Mouse (Mus musculus) layer of hippocampus, adult 9-11 months (tissue): ENCODE data around the gene Gins3.
A peak's percentile ranks its signal among the peaks of the same experiment; 100 is the strongest.
"Not testable (repeated sequence)": the region's sequence is repeated elsewhere in the genome, so short reads cannot be mapped to it uniquely, and the experiment has no call there.

Experiments
- DNase-seq: peaks from one replicate; pipeline ENCODE4 v3.0.0; 2022

Gins3 gene

DNA sequence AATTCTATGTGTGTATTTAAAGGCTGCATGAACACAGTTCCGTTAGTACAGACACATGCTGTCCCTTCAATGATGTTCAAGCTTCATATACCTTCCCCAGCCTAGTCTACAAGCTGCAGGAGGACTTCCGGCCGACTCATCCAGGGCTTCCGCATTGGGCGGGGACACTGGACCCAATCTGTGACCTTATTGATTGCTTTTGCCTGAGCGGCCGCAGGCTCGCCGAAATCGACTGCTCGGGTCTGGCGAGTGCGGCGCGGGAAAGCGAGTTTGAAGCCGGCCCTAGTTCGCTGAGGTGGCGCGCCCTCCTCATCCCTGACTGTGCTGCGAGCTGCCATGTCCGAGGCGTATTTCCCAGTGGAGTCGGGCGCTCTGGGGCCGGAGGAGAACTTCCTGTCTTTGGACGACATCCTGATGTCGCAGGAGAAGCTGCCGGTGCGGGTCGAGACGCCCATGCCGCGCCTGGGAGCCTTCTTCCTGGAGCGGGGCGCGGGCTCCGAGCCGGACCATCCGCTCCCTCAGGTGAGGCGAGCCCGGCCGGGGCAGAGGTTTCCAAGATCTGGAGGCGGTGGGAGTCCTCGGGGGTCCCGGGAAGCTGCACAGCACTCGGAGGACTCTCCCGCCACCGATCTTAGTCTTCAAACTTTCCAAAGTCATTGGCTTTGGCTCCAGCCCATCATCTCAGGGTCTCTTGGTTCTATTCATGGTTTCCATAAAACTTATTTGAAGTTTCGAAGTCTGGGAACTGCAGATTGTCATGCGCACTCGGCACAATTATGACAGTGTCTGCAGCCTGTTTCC, at the start of gene Gins3:
Gene Gins3 (plus strand): TSS at position 192 of the 801 bp plus-strand sequence.
- peak; percentile 91 for DNase-seq

DNA sequence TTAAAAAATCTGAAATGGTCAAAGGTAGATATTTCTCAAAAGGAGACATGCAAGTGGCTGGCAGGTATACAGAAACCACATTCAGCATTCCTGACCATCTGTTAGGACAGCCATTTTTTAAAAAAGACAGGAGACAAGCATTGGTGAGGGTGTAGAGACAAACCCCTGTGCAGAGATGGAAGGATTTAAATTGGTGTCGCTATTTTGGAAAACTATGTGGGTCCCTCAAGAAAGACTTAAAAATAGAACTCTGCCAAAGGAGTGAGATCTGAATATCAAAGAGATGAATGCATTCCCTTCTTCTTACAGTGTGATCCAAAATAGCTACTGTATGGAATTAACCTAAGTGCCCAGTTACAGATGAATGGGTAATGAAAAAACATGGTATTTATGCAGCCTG, 45.9 kb upstream of the Gins3 start:
- no peak for DNase-seq

DNA sequence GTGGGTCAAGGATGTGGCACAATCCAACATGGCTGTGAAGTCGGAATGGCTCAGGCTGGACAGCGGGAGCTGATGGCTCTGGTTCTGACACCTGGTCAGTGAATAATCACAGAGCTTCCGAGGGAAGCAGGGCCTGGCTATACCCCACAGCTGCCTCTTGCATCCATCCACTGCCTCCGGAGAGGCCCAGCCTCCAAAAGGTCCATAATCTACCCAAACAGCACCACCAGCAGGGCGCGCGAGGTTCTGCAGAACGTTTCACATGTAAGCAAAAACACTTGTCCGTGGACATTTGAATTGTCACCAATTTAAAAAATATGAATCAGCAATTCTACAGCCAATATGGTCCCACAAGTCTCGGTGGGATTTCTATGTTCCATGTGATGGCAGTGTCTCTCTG, 44.0 kb upstream of the Gins3 start:
- DNase-seq = no peak

DNA sequence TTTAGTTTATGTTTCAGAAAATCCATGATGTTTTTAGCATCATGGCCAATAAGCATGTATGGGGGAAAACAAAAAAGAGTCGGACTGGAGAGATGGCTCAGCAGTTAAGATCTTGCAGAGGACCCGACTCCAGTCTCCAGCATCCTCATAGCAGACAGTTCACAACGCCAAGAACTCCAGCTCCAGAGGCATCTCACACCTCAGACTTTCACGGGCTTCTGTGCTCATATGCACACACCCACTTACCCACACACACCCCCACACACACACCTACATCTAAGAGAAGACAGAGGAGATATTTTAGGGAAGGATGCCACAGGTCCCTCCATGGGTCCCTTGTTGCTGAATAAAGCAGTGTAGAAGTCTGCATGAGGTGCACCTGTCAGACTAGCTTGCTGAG, 42.7 kb upstream of the Gins3 start:
- DNase-seq = no peak

DNA sequence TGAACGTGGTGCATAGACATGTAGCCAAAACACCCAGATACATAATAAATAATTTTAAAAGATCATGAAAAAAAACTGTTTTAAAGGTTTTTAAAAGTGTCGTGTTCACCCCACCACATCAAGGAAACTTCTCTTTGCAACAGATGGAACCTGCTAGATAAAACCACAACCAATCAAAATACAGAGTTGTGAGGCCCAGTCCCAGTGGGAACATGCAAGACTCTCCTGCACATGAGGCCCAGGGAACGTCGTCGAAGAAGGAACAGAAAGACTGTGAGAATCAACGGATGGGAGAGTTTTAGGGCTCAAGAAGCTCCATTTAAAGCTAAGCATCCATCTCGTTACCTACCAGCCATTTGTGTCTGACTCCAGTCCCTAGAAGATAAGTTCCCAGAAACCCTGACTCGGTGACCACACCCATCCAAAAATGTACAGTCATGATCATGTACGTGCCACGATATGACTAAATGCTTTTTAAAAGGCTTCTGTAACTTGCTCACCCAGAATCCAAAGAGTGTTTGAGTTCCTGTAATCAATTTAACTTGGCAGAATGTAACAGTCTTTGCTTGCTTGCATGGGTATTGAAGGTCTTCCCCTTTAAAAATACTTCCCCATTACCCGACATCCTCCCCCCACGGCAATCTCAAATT, 41.0 kb upstream of the Gins3 start:
- no peak for DNase-seq

DNA sequence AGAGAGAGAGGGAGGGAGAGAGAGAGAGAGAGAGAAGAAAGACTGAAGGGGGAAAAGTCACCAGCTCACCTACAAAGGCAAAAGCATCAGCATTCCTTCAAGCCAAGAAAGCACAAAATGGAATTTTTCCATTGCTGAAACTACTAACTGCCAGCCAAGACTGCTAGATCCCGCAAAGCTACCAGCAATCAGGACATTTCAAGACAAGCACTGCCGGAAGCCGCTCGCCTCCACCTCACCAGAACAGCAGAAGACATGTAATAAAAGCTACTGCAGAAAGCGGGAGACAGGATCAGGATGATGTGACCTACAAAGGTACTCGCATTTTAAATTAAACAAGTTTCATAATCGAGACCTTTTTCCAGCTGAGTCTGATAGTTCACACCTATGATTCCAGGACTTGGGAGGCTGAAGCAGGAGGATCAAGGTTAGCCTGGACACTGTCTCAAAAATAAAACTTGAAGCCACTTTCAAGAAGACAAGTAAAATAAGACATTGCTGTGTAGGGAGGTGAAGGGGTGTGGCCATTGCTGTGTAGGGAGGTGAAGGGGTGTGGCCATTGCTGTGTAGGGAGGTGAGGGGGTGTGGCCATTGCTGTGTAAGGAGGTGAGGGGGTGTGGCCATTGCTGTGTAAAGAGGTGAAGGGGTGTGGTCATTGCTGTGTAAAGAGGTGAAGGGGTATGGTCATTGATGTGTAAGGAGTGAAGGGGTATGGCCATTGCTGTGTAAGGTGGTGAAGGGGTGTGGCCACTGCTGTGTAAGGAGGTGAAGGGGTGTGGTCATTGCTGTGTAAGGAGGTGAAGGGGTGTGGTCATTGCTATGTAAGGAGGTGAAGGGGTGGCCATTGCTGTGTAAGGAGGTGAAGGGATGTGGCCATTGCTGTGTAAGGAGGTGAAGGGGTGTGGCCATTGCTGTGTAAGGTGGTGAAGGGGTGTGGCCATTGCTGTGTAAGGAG, 39.5 kb upstream of the Gins3 start:
- no peak for DNase-seq

DNA sequence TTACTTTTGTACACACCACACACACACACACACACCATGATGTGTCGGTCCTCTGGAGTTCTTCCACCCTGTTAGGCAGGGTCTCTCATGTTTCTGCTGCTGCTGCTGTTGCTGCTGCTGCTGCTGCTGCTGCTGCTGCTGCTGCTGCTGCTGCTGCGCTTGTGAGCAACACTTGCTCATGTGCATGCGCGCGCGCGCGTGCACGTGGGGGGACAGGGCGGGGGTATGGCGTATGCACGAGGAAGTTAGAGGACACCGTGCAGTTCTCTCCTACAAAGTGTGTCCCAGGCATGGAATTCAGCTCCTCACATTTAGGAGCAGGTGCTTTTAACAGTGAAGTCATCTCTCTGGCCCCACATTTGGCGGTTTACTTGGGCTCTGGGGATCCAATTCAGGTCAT, 38.1 kb upstream of the Gins3 start:
- no peak for DNase-seq

DNA sequence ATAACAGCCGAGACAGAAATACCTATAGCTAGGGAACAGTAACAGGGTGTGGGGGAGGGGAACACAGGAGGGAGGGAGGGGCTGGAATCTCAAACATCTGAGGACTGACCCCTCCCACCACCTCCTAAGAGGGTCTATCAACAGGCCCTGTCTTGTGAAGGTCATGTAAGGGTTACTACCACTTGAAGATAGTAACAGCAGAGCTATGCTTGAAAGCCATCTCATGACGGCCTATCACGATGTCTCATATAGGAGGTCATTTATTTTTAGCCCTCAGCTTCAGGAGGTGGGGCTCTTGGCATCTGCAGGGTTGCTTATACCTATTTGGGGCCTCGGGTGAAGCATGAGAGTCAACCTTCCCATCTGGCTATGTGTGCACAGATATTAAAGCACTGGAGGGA, 36.4 kb upstream of the Gins3 start:
- no peak for DNase-seq

DNA sequence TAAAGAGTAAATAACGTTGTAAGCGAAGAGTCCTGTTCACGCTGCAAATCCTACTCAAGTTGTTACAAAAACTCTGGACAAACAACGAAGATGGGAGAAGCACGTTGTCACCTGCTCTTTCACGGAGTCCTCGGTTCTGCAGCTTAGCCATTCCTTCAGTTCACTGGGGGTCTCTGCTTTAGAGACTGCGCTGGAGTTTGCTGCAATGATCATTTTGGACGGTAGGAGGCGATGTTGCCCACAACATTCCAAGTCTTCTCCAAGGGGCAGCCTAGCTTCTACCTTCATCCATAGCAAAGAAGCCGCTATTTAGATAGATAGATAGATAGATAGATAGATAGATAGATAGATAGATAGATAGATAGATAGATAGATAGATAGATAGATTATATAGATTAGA, 33.4 kb upstream of the Gins3 start:
- DNase-seq = peak; percentile 34

DNA sequence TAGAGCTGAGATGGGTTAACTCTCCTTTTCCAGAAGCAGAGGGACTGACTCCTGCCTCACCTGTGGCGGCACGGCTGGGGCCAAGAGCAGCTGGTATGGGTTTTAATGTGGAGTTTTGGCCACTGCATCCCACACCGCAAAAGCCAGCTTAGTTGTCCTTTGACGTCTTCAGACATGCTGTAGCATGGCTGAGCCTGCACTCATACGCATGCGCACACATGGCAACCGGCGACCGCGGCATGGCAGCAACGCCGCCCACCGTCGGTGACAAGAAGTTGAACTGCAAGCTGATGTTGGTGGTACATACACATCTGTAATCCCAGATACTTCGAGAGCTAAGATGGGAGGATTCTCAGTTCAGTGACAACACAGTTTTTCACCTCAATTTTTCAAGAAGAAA, 31.9 kb upstream of the Gins3 start:
- no peak for DNase-seq

DNA sequence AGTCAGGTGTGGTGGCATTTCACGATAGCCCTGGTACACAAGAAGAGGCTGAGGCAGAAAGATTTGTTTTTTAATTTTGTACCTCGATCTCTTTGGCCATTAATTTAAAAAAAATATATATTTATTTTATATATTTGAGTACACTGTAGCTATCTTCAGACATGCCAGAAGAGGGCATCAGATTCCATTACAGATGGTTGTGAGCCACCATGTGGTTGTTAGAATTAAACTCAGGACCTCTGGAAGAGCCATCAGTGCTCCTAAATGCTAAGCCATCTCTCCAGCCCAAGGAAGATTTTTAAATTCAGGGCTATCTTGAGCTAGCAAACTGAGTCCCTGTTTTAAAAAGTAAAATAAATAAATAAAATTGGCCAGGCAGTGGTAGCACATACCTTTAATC, 31.1 kb upstream of the Gins3 start:
- DNase-seq = no peak

DNA sequence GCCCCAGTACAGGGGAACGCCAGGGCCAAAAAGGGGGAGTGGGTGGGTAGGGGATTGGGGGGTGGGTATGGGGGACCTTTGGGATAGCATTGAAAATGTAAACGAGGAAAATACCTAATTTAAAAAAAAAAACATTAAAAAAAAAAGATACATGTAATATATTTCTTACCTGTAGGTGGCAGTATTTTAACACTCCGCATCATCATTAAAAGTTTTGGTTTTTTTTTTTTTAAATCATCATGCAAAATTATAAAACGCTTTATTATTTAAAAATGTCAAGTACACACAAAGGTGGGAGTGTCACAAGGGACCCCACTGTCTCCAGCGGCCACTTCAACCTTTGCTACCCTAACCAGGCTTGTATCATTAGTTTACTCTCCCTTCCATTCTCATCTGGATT, 26.7 kb upstream of the Gins3 start:
- DNase-seq = not testable (repeated sequence)

DNA sequence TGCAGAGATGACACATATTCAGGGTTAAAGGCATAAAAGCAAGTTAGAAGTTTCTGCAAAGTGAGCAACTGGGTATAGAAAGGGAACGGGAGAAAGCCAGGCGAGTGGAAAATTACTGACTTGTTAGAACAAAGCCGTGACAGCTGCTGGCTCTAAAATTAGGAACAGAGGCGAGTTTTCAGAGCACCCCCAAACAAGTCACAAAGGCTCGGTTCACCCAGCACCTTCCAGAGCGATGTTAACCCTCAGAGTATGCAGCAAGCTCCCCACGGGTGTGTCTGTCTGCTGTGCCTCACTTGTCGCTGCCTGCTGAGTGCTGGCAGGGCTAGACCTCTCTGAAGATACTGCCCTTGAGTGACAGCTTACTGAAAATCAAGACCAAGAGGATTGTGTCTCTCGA, 26.0 kb upstream of the Gins3 start:
- DNase-seq = peak; percentile 51

DNA sequence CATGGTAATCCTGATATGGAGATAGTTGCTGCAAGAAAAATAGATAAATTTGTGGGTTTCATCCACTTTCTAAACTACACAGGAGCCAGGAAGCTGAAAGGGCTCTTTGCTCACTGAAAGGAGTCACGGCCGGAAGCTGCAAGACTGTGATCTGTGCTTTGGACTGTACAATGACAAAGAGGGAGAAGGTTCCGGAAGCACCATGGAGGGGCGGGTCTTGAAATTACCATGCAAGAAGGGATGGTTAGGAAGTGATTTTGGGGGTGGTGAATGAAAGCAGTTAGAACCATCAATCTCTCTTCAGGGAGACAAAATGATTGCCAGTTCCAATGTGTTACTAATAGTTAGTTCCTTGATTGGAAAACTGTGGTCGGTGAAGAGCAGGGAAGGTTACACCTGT, 23.8 kb upstream of the Gins3 start:
- DNase-seq = no peak

DNA sequence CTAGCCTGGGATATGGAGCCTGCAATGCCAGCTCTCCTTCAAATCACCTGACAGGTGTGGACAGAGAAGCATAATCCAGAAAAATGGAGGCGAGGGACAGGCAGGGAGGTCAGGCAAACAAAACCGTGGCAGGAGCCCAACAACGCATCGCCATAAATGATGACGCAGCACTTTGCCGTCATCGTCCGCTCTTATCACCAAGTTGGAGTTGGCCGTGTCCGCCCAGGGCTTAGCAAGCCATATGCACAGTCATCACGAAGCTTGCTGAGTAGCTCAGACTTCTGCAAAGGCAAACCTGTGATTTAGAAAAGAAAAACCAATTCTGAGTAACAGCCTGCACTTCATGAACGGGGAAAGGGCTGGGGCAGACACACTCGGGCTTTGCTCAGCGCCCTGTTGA, 22.5 kb upstream of the Gins3 start:
- no peak for DNase-seq

DNA sequence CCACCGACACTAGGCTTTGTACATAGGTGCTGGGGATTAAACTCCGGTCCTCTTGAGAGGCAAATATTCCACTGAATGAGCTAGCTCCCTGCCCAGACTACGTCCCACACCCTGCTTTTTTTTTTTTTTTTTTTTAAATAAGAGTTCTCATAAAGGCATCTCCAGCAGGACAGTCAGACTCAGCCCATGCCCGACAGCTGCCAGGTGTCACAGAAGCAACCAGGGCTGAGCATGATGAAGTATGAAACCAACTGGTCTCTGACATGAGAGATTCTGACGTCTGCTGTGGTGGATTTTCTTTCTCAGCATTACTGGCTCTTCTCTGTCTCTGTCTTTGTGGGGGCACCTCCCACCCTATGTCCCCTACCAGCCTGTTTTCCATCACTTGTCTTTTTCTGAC, 21.5 kb upstream of the Gins3 start:
- DNase-seq = no peak

DNA sequence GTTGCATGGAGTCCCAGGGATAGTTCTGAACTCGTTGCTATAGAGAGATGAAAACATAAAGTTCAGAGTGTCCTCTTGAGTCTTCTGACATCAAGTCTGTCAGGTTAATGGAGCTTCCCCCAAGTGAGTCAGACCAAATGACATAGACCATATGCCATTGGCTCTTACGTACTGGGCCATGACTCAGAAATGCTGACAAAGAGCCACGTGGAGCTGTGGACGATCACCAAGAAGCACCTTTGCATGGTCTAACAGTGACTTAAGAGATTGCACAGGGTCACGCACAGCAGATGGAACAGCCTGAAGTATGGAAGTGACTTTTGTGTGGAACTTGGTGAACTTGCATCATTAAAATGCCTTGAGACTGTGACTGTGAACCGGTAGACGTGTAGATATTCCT, 16.9 kb upstream of the Gins3 start:
- no peak for DNase-seq

DNA sequence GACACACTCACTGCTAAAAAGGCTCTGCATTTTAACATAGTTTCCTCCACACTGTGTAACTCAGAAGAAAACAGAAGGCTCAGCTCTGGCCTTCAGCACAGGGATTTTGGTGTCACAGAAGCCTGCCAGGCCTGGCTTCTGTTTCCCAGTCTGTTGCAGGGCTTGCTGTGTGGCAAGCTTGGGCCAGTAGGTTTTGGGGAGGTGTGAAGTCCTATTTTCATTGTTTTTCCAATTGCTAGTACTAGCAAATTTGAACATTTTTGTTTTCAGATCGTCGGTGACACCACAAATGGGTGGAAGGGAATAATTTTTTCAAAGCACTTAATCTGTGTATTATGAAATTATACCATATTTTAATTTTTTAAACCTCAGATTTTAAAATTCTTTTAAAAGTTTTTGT, 13.2 kb upstream of the Gins3 start:
- peak; percentile 49 for DNase-seq

DNA sequence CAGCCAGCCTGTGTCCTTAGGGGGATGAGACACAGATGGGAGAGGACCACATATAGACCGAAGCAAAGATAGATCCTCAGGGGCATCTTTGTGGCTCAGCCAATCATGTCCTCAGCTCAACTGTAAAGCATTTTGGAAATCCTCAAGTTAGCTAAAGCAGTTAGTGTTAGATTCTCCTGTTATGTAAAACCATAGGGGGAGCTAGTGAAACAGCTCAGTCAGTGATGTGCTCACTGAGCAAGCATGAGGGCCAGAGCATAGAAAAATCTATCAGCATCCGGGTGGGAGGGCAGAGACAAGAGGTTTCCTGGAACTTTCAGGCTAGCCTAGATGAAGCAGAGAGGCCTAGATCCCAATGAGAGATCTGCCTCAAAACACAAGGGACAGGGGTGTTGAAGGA, 8.4 kb upstream of the Gins3 start:
- no peak for DNase-seq

DNA sequence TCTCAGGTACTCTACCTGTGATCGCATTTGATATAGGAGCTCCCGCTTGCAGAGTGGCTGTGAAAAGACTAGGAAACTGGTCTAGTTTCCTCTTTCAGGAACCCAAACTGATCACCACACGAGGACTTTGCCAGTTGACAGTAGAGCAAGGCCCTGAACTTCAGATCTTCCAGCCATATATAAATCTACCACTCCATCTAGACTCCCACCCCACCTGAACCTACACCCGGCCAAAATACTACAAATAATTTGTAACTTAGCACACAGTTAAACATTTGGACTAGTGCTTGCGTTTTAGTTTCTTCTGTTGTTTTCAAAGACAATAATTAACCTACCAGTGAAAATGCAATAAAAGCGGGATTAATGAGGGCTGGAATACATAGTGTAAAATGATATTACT, 413 bp upstream of the Gins3 start:
- DNase-seq = no peak

DNA sequence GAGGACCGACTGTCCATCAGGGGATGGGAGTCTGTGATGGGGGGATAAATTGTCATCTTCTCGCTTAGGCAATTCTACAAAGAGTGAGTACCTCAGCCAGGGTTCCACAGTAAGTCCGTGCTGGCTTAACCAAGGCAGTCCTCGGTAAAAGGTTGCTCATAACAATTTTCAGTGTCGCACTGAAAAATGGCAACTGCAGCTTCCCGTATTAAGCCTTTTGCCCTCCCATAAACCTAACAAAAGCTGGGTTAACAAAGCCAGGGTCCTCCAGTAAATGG, 749 bp downstream of the Gins3 start:
- no peak for DNase-seq

DNA sequence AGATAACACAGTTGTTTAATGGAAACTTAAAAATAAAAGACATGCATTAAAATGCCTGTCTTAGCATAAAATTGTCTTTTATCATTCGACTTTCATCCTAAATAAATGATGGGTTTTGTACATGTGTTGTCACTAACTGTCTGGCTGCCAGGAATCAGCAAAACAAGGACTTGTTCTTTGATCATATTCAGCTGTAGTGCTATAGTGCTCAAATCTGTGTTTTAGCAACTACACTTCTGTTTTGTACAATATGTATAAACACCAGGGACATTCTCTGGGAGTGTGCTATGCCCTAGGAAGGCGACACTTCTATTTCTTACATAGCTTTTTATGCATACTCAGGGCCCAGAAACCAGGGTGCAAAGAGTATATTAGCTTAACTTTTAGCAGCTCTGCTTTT, 11.7 kb downstream of the Gins3 start:
- no peak for DNase-seq

DNA sequence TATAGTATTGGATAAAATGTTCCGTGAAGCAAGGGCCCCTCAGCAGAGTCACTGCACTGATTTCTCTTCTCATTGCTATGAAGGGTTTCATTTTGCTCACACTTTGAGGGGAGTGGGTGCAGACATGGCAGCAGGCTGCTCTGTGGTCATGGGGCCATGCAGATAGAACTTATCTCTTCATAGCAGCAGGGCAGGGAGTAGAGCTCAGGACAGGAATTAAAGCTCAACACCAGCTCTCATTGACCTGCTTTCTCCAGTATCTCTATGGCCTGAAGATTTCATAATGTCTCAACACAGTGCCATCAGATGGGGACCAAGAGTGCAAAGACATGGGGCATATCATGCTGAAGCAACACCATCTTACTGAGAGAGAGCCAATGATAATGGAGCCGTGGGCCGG, 15.0 kb downstream of the Gins3 start:
- DNase-seq = no peak

DNA sequence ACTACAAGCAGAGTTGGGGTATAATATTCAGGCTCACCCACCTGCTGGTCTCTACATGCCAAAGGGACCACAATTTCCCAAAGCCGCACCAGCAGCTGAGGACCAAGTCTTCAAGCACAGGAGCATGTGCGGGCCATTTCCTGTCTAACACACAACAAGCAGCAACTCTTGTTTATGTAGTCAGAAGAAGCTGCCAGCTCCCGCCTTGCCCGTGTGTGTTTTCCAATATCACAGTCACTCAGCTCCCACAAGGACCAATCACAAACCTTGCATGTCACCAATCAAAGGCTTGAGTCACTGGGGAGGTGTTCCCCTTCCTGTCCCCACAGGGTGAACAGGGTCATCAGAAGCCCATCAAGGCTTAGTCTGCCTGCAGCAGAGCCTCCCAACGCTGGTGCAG, 20.1 kb downstream of the Gins3 start:
- DNase-seq = no peak
